Mouse (Mus musculus) thymus, postnatal 4 days (tissue): ENCODE measurements around the gene Atad1.
"Not testable (repeated sequence)": the region's sequence is repeated elsewhere in the genome, so short reads cannot be mapped to it uniquely, and the experiment has no call there.

Source experiments
- DNase-seq: peaks from one replicate; pipeline ENCODE4 v3.0.0; 2021

The Atad1 gene

DNA sequence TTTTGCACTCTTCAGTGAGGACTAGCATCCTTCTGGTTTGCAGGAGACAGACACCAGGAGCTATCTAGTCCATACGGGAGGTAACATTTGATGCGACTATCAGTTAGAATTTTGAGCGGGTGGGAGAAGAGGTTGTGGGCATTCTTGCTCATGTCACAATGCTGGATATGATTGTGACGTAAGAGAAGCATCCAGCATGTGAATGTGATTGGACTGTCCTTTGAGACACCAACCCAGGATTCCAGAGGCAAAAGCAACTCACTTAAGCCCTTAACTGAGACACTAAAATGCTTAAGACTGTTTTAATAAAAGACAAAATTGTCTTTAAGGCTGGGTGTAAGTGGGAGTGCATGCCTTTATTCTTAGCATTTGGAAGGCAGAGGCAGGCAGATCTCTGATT, at the start of gene Atad1:
Gene Atad1, minus strand, starts transcription at position 101 of the 400 bp plus-strand sequence.
- no peak for DNase-seq

DNA sequence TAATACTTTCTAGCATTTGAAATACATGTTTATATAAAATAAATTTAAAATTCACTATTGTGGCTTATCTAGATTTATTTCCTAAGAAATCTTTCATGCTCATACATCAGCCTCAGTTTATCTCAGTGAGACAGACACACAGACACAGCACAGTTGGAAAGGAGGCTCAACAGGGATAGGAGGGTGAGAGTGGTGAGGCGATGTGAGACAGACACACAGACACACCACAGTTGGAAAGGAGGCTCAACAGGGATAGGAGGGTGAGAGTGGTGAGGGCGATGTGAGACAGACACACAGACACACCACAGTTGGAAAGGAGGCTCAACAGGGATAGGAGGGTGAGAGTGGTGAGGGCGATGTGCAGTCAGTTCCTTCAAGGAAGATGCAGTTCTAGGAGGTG, 48.4 kb upstream of the Atad1 start:
- DNase-seq, result not testable (repeated sequence)

DNA sequence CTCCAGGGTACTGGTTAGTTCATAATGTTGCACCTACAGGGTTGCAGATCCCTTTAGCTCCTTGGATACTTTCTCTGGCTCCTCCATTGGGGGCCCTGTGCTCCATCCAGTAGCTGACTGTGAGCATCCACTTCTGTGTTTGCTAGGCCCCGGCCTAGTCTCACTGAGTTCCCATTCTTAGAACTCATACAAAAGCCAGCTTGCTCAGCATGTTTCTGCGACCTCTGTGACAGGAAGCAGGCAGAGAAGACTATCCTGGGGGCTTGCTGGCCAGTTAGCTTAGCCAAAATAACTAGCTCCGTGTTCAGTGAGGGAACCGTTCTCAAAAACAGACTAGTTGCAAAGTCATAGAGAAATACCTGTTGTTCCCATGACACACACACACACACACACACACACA, 47.8 kb upstream of the Atad1 start:
- DNase-seq, result not testable (repeated sequence)

DNA sequence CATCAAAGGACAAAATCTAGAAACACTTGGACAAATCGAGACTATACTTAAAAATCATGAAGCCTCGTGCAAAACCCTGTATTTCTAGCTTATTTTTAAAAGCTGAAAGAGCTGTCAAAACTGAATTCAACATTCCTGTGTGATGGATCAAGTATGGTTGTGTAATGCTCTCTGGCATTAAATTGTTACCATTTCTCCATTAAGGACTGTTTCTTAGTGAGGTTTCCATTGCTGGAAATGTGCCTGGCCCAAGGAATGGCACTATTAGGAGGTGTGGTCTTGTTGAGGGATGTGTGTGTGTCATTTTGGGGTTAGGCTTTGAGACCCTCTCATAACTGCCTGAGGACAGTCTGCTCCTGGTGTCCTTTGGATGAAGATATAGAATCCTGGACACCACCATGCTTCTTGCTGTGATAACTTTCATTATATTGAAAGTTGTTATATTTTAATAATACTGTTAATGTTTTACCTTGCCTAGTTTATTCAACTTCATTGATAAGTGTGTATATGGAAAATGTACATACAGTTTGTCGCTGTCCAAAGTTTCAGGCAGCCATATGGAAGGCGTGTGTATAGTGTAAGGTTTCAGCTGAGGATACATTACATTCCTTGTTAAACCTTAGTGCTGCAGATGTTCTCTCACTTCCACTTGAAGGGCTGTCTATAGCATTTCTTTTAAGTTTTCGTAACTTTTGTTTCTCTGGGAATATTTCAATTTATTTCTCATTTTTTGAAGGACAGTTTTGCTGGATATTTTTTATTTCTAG, 41.9 kb upstream of the Atad1 start:
- no peak for DNase-seq

DNA sequence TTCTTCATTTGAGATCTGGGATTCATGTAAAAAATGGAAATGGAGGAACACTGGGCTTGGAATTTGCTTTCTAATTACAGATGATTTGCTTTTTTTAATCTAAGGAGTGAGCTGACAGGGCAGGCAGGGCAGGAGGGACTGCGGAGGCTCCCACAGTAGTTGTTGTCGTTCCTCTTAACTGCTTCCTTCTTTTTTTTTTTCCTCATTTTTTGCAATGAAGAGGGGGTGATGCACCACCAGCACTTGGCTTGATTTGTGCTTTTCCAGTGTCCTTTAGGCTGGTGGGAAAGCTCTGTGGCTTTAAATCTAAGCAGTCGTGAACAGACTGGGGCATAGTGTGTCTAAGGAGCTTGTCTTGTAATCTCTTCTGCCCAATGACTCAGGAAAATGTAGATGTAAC, 39.5 kb upstream of the Atad1 start:
- DNase-seq, result no peak

DNA sequence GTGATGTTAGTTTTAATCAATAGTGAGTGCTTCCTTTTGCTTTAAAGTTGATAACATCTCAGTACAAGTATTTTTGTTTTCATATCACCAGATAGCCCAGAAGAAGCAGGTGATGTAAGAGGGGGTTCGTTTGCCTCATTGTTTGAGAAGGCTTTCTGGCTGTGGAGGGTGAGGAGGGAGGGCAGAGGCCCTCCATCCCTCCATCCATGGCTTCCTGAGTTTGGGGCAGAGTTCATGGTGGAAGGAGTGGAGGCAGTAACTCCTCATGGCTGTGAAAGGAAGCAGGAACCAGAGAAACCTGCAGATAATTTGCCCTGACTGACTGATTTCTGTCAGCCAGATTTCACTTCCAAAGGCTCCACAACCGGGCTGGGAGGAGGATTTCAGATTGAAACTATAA, 38.8 kb upstream of the Atad1 start:
- DNase-seq, result no peak

DNA sequence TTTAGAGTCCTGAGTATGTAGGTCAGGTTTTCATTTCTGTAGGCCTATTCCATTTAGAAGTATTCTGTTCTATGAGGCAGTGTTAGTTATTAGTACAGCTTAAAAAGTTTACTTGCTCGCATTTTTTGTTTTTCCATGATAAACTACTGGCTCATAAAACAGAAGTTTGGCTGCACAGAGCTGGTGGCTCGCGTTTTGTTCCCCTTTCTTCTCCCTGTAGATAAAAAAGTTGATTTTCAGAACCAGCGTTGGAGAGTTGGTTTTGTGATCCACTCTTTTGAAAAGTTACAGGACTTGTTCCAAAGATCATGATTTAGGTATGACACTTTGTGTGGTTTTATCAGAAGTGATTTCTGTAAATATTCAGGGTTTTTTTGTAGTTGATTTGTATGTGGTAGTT, 22.9 kb upstream of the Atad1 start:
- DNase-seq, result no peak

DNA sequence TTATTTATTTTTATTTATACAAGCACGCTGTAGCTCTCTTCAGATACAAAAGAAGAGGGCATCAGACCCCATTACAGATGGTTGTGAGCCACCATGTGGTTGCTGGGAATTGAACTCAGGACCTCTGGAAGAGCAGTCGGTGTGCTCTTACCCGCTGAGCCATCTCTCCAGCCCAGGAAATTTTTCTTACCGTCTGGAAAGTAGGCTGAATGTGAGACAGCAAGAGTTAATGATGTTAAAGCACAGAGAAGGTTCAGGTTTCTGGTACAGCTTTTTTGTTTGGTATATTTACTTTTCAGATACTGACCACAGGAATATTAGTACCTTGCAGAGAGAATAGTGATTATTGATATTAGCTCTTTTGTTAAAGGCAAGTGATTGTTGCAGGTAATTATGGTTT, 21.6 kb upstream of the Atad1 start:
- DNase-seq, result no peak

DNA sequence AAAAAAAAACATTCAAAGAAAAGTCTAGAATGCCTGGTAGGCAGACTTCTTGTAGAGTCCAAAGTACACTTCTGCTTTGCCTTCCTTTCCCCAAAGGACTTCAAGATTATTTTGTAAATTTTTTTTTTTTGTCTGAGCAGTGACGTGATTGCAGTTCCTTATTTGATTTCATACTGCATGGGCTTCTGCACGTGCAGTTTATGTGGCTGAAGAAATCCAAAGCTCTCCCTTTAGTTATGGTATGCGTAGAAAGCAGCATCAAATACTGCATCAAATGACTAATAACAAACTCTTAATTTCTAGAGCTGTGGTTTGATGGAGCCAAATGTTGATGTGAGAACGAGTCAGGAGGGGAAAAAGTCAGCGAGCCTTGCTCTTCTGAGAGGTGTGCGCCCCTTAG, 20.9 kb upstream of the Atad1 start:
- no peak for DNase-seq

DNA sequence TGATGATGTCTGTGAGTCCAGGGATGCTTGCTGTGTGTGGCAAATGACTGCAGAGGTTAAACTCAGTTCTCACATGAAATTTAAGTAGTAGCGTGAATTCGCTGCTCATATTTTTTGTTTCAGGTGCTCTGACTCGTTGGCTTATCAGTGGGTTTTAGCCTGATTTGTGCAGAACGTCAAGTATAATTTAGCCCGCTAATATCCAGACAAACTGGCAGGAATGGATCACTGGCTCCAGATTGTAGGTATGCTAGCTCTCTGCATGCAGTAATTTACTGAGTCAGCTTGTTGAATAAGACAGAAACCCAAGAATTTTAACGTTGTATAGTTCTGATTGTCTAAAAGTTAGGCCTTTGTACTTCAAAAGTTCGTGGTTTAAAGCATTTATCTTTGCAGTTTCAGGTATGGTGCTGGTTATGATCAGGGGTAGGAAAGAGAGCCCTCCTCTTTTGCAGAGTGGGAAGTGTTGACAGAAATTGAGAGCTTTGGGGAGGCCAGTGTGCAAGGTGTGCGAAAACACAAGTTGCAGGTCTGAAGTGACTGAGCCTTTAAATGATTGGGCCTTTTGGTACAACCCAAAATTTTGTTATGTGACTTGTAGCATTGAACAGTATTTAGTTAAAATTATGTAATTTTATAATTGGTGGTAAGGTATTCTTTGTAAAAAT, 19.9 kb upstream of the Atad1 start:
- no peak for DNase-seq

DNA sequence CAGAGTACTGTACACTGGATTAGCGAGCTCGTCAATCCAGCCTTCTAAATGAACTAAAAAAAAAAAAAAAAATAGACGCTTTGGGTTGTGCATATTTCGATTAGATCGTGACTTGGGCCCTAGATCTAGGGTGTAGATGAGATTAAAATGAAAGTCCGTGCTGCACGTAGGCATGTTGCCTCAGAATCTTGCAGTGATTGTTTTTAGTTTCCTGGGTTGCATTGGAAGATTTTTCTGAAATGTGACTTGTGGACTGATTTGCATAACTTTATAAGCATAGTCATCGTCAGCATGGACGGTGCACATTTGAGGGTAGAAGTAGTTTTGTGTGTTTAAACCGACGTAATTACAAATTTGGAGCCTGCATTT, 19.2 kb upstream of the Atad1 start:
- DNase-seq, result no peak

DNA sequence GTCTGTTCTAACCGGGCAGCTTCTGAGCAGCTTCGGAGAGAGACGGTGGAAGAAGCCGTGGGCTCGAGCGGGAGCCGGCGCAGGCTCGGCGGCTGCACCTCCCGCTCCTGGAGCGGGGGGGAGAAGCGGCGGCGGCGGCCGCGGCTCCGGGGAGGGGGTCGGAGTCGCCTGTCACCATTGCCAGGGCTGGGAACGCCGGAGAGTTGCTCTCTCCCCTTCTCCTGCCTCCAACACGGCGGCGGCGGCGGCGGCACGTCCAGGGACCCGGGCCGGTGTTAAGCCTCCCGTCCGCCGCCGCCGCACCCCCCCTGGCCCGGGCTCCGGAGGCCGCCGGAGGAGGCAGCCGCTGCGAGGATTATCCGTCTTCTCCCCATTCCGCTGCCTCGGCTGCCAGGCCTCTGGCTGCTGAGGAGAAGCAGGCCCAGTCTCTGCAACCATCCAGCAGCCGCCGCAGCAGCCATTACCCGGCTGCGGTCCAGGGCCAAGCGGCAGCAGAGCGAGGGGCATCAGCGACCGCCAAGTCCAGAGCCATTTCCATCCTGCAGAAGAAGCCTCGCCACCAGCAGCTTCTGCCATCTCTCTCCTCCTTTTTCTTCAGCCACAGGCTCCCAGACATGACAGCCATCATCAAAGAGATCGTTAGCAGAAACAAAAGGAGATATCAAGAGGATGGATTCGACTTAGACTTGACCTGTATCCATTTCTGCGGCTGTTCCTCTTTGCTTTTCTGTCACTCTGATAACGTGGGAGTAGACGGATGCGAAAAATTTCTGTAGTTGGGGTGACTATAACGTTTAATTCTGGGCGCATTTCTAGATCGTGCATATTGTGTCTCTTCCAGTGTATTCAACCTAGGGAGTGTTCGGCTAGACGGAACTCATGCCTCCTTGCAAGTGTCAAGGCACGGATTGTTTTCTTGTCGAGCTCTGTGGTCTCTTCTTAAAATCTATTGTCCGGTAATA, 18.5 kb upstream of the Atad1 start:
- DNase-seq, result peak; percentile 74

DNA sequence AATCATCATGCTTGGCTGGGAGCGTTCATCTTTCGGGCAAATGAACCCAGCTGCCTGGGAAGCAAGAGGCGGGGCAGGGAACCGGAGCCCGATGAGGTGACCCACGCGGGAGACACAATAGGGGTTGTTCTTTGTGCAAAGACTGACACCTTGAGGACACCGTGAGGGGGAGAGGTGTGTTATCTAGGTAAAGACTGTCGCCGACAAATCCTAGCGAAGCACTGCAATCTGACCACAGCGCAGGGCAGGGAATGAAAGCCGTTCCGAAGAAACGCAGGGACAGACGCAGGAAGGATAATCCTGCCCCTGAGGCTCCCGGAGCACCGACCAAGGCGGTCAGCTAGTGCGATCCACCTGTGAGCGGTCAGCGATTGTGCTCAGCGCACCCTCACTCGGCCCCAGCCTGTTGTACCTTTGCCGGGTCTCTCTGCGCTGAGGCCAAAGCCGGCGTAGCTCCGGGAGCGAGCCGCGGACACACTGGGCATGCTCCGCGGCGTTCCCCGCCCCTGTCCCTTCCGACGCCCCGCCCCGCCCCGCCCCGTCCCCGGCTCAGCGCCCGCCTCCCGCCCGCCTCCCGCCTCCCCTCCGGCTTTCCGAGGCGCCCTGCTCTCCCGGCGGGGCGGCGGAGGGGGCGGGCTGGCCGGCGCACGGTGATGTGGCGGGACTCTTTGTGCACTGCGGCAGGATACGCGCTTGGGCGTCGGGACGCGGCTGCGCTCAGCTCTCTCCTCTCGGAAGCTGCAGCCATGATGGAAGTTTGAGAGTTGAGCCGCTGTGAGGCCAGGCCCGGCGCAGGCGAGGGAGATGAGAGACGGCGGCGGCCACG, 17.5 kb upstream of the Atad1 start, which contains the start of gene Pten:
Gene Pten, plus strand, starts transcription at position 598 of the 826 bp plus-strand sequence.
- DNase-seq, result peak; percentile 98

DNA sequence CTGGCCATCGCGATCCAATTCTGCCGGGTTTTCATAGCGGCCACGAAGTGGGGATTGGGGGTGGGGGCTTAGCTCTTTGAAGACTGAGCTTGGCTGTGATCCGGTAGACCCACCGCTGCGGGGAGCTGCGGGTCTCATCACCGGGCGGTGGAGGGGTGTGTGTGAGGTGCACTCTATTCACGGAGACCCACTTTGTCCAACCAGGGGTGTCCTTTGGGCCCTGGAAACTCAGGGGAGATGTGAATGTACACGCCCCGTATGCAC, 17.0 kb upstream of the Atad1 start:
- DNase-seq, result no peak

DNA sequence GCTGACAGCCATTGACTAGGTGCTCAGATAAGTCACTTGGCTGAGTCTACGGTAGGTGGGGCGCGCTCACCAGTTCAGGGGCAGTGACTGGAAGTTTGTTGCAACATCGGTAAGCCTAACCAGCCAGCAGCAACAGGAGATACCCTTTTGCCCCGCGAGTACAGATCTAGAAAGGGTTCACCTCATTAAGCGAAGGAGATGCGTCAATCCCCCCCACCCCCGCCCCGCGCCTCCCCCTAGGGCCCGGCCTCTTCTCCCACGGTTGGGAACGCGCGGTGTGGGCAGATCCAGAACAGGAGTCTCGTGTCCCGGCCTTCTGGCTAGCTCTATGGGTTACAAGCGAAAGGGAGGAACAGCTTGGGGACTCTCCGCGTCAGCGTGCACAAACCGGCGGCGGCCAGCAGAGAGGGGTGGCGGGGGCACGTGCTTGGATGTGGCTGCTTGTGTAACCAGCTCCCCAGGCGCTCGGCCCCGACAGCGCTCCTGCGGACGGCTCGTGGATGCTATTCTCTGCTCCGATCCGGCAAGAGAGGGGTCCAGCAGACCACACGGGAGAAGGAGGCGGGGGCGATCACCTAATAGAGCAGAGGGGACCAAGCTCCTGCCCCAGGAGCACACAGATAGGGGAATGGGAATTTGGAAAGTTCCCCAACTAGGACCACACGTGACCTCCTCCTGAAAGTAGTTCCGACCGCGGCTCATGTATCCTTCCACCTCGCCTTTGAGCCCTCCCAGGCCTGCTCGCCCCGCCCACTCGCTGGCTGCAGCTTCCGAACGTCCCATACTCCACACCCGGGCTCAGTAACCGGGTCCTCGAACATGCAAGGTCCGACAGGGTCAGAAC, 16.4 kb upstream of the Atad1 start:
- peak; percentile 98 for DNase-seq

DNA sequence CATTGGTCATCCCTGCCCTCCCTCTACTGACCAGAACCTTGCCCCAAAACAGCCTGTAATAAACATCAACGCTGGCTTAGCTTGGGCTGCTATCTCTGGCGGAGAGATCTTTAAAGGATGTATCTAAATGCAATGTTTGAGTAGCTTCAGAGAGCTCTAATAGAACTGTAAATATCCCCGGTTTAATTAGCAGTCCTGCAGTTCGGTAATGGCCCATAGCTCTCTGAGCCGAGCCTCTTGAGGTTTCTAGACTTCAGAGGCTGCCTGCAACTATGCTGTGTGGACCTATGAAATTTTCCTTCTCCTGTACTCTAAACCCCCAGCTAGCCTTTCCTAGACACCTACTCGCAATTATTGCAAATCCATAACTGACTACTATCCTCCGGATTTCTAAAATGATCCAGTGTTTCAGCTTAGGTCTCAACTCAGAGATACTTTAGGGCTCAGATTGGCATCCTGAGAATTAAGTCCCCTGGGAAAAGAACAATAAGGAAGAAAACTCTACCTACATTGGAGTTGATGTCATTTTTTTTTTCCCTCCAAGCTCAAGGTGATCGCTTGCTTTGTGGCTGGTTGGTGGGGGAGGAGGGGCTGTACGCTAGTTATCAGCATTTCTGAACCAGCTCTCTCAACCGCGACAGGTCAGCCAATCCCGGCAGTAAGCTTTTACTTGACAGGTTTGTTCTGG, 15.7 kb upstream of the Atad1 start:
- DNase-seq, result no peak

DNA sequence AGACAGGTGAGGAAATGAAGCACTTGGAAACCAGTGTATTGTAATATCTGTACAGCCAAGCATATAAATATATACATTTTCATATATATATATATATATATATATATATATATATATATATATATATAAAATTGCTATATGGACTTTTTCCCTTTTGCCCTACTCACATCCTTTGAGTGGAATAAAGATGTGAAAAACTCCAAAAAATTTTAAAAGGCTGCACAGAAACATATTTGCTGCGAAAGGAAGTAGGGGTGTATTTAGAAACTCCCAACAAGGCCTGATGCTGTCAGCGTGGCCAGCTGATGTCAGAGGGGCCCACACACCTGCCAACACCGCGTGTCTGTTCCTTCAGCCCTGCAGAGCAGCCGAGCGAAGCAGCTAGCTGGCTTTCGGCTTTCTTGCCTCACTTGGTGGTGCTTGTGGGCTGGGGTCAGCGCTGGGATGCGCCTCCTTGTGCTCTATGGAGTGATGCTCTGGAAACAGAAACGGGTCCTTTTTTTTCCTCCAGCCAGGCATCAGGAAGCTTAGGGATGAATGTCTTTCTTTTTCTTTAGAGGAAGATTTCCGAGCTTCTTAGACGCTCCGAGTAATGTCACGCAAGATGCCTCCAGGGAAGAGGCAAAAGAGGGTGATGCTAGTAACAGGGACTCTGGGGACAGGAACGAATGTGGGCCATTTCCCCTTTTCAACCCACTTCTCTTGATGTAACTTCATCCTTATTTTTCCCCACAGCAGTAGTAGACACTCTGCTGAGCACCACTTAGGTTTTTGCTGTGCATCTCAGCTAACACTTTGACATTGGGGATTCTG, 14.8 kb upstream of the Atad1 start:
- DNase-seq, result peak; percentile 77

DNA sequence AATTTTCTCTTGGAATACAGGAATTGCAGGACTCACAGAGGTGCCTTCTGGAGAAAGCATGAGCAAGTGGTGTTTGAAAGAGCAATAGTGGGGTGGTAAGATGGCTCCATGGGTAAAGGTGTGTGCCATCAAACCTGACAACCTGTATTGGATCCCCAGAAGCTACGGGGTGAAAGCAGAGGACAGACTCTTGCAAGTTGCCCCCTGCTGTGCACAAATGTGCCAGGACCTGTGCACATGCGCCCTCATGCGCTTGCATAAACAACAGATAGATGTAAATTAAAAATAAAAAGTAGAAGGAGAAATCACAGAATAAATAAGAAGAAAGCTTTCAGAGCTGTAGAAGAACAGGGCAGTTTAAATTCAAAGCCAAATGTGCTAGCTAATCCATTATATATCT, 13.8 kb upstream of the Atad1 start:
- no peak for DNase-seq

DNA sequence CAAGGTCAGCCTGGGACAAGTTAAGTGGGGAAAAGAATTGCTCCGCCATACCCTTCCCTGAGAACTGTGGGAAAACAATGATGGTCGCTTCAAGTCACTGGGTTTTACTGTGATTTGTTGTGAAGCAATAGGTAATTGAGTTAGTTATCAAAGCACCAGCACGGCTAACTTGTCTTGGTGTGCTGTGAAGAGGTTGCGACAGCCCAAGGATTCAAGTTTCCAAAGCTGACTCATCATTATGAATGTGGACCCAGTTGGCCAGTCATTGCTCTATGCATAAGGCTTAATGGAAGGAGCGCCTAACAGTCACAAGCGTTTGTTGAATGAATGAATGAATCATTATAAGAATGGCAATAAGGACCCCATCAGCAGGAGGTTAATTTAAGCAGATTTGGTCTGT, 12.8 kb upstream of the Atad1 start:
- DNase-seq, result no peak

DNA sequence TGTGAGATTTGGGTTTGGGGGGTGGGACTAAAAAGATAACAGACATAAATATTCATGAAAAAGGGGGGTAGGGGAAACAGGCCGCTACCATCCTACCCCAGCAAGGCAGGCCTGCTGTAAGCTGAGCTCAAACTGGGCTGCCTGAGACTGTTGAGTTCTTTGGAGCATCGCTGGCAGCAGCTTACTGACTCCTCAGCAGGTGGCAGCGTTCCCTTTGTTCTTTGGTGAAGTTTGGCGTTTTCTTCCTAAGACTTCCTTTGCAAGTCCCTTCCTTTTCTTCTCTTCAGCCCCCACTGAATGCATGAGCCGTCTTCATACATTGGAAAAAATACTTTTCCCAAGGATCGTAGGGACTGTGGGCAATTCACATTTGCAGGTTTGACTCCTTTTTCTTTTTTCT, 9.8 kb upstream of the Atad1 start:
- peak; percentile 75 for DNase-seq
